Mouse (Mus musculus): Measurements from ENCODE around the gene Gdpd5.

Gdpd5 gene

DNA sequence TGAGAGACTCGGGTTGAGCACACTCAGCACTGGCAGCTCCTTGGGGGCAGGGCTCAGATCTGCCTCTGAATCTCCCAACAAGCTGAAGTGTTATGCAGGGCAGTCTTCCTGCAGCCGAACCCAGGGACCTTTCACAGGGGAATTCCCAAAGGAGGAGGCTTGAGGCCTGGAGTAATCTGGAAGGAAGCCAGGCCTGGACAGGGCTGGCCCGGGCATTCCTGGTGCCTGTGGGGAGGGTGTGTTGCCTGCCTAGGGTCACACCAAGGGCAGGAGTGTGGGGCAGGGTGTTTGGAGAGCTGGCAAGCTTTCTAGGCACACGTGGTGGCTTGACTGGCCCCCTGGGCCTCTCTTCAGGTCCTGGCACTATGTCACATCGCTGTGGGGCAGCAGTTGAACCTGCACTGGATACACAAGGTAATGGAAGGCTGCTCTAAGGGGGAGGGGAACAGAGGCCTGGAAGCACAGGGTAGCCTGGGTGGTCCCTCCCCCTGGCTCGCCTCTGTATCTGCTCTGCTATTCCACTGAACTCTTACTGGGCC, 60.4 kb downstream of the Gdpd5 start:
- no peak for DNase-seq (ENCODE audit: extremely low spot score, low spot score)

DNA sequence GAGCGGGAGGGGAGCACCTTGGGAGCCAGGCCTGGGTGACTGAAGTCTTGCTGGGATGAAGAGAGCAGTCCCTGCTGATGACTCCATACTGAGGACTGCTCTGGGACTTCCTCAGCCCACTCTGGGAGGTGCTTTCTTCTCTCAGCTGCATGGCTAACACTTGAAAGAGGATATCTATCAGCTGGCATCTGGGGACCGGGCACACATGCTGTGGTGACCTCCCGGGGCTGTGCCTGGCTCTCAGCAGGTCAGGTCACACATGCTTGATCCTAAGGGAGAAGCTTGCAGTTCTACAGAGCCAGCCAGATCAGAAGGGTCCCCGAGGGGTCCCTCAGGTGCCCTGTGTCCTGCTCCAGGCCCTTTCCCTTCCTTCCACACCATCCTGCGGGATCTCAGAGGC, 62.0 kb downstream of the Gdpd5 start:
- no peak for DNase-seq (ENCODE audit: extremely low spot score, low spot score)

DNA sequence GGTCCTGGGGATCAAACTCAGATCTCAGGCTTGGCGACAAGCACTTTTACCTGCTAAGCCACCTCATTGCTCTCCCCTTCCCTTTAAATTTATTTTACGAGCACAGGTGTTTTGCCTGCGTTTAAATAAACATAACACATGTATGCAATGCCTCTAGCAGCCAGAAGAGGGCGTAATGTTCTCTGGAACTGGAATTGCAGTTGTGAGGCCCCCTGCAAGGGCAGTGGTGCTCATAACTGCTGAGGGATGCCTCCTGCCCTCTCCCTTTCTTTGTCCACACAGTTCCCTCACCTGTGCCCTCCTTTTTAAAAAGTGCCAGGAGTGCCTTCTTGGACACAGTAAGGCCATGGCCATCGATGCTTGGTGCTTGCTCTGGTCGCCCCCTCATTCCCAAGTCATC, 62.8 kb downstream of the Gdpd5 start:
- DNase-seq (ENCODE audit: extremely low spot score, low spot score), result no peak

DNA sequence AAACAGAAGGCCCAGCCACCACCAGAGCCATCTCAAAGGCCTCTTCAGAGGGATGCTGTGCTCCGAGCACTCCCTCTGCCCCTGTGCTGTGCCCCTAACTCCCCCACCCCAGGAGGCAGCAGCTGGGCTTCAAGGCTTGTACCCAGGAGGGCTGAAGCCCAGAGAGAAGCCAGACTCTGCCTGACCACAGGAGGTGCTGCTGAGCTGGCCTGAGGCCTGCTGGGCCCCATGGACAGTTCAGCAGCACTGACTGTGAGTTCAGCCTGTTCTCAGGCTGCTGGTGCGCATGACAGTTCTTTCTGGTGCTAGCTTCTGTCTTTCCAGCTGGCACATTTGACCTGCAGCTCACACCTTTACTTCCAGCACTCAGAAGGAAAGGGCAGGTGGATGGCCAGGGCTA, 64.6 kb downstream of the Gdpd5 start:
- no peak for DNase-seq (ENCODE audit: extremely low spot score, low spot score)

DNA sequence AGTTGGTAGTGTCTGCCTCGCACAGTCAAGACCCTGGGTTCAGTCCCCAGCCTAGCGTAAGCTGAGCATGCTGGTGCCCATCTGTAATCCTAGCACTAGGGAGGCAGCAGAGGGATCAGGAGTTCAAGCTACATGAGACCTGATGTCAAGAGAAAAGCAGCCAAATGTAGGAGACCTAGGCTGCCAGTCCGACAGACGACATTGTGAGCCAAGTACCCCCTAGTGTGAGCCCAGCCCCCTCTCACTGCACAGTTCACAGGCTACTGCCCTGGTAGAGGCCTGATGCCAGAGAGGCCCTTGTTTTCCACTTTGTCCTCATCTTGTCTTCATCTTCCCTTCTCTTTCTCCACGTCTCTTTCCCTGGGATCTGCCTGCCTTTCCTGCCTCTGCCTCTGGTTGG, 66.1 kb downstream of the Gdpd5 start:
- no peak for DNase-seq (ENCODE audit: extremely low spot score, low spot score)

DNA sequence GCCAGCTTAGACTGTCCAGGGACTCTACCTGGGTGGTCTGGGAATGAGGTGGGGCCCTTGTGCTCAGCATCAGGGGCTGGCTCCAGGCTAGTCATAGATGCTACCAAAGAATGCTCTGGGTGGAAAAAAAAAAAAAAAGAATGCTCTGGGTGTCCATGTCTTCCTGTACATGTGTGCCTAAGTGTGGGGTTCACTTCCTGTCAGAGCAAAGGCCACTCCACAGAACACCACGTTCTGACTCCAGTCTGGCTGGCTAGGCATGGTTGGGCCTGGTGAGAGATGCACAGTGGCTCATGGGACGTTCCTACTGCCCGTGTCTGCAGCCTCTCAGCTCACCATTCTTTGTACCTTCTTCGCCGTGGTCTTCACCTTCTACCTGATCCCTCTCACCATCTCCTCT, 67.4 kb downstream of the Gdpd5 start:
- no peak for DNase-seq (ENCODE audit: extremely low spot score, low spot score)

DNA sequence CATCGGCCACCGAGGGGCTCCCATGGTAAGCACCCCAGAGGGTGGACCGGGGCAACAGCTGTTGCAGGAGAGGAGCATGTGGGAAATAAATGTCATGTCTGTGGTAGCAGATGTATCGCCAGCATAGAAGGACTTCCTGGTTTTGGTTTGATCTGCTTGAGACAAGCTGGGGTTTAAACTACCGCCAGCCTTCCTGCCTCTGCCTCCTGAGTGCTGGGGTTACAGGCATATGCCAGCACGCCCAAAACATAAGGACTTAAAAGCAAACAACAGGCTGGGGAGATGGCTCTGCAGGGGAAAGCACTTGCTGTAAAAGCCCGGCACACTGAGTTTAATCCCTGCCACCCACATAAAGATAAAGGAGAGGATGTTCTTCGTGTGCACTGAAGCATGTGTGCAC, 67.8 kb downstream of the Gdpd5 start:
- DNase-seq (ENCODE audit: extremely low spot score, low spot score), result no peak

DNA sequence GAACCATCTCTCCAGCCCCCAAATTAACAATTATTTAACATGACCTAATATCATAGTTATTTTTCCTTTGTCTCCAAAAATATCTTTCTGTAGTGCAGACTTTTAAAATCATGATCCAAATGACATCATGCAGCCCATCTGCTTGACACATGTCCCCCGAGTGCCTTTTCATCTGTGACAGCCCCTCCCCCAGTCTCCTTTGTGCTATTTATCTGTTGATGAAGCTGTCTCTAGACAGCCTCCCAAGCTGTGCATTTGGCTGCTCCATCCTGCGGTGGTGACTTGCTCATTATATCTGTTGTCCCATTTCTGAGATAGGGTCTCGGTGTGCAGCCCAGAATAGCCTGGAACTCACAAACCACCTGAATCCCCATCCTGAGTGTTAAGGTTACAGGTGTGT, 68.5 kb downstream of the Gdpd5 start:
- no peak for DNase-seq (ENCODE audit: extremely low spot score, low spot score)

DNA sequence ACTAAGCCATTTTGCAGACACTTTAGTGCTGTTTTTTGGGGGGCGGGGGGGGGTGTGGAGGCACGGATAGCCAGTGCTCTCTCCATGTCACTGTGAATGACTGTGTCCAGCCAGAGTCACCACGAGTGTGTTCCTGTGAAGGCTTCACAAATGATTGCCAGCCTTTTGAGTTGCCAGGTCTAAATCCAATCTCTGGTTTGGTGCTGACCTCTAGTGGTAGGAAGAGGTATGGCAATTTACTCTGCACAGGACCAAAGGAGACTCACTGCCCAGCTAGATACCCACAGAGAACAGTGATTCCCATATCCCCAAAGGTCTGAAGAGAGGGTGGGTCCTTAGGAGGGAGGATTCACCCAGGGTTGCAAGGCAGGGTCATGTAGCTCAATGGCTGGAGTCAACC, 69.5 kb downstream of the Gdpd5 start:
- peak; percentile 84 for DNase-seq (ENCODE audit: extremely low spot score, low spot score)

DNA sequence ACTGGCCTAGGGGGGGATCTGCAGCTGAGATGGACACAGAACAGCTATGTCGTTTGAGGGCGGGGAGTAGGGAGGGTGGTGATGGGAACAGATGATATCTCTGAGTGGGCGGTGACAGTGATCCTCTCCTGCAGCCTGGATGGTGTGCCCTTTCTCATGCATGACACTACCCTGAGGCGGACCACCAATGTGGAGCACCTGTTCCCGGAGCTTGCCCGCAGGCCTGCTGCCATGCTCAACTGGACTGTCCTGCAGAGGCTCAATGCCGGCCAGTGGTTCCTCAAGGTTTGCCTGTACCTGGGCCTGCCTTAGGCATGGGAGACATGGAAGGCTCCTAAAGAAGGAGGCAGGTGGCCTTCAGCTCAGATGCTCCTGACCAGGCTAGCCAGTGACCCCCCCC, 71.6 kb downstream of the Gdpd5 start:
- DNase-seq (ENCODE audit: extremely low spot score, low spot score), result no peak

DNA sequence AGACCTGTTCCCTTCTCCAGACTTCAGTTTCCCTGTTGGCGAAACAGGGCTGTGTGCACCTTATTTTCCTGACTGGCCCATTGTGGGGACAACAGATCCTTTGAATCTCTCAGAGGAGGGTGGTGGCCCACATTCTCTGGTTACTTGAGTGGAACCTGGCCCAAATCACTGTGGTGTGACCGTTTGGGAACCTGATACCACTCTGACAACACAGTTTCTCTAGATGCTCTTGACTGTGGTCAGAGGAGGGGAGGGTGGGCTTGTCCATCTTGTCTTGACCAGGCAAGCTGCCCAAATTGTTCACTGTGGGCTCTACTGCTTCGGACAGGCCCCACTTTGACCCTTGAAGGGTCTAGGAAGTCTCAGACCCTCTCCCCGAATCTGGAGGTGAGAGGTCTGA, 72.8 kb downstream of the Gdpd5 start:
- no peak for DNase-seq (ENCODE audit: extremely low spot score, low spot score)

DNA sequence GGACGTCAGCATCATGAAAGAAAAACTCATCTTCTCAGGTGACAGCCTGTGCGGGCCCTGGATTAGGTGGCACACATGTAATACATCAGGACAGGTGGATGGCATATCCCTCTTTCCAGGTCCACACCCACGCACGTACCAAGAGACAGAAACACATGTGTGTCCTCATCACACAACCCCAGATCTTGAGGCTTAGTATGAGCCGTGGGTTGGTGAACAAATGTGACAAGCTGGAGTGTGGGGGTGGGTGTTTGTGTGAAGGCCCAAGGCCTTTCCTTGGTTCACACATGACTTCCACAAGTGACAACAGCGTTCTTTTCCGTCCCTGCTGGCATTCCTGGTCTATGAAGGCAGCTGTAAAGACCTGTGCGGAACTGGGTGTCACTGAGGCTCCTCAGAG, 77.6 kb downstream of the Gdpd5 start:
- no peak for DNase-seq (ENCODE audit: extremely low spot score, low spot score)

DNA sequence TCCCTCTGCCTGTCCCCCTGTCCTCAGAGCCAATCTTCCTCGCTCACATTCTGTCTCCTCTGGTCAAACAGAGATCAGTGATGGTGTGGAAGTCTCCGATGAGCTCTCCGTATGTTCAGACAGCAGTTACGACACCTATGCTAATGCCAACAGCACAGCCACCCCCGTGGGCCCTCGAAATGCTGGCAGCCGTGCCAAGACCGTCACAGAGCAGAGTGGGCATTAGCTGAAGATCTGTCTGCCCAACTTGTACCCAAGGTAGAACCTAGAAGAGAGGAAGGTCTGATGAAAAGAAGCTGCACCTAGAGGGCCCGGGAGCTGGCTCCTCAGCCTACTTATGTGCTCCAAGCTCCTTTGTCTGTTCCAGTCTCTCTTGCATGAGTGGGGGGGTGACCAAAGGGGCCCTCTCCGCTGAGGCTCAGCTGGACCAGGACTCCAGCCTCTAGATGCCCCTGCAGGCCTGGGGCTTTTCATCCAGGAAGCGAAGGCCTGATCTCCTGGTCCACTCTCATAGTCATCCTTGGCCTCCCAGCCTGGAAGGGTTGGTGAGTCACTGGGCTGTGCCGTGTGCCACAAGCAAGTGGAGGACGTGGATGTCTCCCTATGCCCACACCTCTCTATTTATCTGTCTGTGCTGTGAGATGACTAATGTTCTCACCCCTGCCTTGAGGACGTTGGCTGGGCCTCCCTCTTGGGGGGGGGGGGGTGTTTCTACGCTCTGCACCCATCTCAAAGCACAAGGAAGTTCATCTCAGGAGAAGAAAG, 78.9 kb downstream of the Gdpd5 start:
- DNase-seq (ENCODE audit: extremely low spot score, low spot score), result no peak

DNA sequence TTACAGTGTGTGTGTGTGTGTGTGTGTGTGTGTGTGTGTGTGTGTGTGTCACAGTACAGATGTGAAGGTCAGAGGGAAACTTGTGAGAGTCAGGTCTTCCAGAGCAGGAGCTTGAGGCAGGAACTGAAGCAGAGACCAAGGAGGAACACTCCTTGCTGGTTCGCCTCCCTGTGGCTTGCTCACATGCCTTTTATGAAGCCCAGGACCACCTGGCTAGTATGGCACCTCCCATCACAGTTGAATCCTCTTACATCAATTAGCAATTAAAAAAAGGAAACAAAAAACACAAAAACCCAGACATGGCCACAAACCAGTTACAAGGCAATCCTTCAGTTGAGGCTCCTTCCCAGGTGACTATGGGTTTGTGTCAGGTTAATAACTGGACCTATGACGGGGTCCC, 81.9 kb downstream of the Gdpd5 start:
- DNase-seq (ENCODE audit: extremely low spot score, low spot score), result no peak

DNA sequence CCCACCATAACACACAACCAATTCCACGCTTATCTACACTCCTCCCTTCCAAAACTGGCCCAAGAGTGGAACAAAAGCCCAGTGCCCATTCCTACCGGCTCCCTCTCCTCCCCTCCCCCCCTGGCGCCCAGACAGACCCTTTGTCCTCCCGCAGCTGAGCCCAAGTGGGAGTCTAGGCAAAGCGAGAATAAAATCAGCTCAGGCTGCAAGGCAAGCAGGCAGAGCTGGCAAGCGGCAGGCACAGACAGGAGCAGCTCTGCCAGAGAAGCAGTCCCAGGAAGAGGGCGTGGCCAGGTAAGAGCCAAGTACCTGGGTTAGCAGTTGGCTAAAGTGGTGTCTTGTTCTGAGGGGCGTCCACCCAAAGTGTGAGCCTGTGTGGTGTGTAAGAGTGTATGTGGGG, 84.6 kb downstream of the Gdpd5 start, which contains the start of gene Klhl35:
Gene Klhl35, plus strand, starts transcription at position 194 of the 400 bp plus-strand sequence.
- DNase-seq (ENCODE audit: extremely low spot score, low spot score), result peak; percentile 51

DNA sequence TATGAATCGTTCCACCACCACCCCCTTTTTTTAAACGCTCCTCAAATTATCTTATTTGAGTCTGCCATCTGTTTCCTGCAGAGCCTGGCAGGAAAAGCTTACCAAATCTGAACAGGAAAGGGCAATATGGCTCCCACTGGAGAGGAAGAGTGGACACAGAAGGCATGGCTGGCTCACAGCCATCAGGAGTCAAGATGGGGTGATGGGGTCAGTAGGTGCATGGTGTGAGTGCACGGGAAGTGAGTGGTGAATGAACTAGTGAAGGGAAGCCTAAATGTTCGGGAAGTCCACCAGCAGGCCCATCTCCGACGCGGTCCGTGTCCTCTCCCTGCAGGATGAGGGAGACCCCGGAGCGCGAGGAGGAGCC, 86.7 kb downstream of the Gdpd5 start:
- DNase-seq (ENCODE audit: extremely low spot score, low spot score), result peak; percentile 49

DNA sequence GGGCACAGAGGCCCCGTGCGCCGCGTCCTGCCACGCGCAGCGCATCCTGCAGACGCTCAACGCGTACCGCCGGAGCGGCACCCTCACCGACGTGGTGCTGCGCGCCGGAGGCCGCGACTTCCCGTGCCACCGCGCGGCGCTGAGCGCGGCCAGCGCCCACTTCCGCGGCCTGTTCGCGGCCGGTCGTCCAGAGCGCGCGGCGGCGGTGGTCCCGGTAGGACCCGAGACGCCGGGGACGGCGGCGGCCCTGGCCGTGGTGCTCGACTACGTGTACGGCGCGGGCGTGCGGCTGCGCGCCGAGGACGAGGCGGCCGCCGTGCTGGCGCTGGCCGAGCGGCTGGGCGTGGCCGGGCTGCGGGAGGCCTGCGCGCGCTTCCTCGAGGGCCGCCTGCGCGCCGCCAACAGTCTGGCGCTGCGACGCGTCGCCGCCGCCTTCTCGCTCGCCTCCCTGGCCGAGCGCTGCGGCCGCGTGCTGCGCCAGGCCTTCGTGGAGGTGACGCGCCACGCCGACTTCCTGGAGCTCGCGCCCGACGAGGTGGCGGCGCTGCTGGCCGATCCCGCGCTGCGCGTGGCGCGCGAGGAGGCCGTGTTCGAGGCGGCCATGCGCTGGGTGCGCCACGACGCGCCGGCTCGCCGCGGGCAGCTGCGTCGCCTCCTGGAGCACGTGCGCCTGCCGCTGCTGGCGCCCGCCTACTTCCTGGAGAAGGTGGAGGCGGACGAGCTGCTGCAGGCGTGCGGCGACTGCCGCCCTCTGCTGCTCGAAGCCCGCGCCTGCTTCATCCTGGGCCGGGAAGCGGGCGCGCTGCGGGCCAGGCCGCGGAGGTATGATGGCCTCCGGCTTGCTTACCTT, 87.3 kb downstream of the Gdpd5 start:
- DNase-seq (ENCODE audit: extremely low spot score, low spot score), result peak; percentile 77

DNA sequence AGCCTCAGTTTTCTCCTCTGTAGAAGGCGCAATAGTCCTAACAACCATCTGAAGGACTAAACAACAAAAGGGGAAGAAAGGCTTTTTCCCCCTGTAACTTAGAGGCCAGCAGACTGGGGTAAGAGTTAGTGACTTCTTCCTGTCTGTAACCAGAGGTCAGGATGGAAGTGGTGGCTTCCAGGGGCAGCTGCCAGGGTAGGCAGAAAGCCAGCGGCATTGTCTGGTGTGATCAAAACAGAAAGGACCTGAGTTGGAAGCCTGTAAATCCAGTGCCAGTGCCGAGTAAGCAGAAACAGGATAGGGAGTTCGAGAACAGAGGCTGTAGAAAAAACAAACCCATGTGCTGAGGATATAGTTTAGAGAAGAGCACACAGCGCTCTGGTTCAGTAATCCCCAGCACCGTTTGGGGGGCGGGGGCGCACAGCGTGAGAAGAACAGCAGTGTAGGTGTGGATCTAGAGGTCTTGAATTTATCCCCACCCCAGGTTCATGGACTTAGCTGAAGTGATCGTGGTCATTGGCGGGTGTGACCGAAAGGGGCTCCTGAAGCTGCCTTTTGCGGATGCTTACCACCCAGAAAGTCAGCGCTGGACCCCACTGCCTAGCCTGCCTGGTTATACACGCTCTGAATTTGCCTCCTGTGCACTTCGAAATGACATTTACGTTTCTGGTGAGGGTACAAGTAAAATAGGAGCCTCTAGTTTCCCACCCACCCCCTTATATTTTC, 88.6 kb downstream of the Gdpd5 start:
- no peak for DNase-seq (ENCODE audit: extremely low spot score, low spot score)

DNA sequence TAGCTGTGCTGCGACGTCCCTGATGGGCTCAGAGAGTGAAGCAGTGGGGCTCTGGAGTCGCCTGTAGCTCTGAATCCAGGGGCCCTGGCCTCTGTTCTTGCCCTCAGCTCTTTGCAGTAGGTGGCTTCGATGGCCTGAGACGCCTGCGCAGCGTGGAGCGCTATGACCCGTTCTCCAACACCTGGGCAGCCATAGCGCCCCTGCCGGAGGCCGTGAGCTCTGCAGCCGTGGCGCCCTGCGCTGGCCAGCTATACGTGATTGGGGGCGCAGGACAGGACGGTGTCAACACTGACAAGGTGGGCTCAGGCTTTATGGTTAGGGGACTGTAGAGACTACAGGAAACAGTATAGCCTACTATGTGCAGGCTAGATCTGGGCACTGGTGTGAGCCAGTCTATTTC, 90.4 kb downstream of the Gdpd5 start:
- DNase-seq (ENCODE audit: extremely low spot score, low spot score), result no peak

DNA sequence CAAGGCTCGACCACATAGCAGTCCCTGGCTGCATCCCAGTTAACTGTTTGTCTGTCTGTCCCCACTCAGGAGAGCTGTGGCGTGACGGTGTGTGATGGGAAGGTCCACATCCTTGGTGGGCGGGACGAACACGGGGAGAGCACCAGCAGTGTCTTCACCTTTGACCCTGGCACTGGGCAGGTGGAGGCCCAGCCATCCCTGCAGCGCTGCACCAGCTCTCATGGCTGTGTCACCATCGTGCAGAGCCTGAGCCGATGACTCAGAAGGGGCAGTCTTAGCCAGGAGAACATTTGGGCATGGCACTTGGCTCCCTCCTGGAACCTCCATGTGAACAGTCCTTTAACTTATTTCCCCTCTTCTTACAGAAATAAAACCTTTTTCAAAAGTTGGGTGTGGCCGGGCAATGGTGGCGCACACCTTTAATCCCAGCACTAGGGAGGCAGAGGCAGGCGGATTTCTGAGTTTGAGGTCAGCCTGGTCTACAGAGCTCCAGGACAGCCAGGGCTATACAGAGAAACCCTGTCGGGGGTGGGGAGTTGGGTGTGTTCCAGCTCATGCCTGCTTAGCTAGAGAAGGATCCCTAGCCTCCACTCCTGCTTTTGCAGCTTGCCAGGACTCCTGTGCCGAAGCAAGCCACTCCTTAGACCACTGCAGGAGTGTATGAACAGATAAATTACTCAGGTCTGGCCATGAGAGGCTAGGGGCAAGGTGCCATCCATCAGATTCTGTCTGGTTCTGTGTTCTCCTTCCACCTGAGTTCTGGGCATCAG, 92.6 kb downstream of the Gdpd5 start:
- no peak for DNase-seq (ENCODE audit: extremely low spot score, low spot score)
